In the genomic region with DNA sequence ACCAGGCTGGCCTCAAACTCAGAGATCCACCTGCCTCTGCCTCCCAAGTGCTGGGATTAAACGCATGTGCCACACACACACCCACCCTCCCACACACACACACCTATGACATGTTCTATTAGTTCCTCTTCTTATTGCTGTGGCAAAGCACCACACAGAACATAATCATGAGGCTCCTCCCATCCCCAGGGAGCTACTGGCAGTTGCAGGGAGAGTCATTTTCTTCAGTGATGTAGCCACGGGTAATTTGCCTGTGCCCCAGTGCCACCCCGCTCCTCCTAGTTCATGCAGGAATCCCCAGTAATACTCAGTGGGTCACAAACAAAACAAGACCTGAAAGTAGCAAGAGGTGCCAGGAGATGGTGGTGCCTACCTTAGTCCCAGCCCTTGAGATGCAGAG, we compare ENCODE assay signal across 1 mouse cellular context.
A peak's percentile ranks its signal among the peaks of the same experiment; 100 is the strongest.
TF ChIP-seq lines count a peak whose summit lies in the region.

No protein-coding gene starts in this region.

TF ChIP-seq in CH12.LX, 34 proteins besides CTCF, POLR2A, EP300 and RAD21:
- TF ChIP-seq MEF2A (IDR thresholded peaks at IDR 0.05; ENCODE audit: borderline replicate concordance, low read depth, low read length) (no peak), HCFC1 (IDR thresholded peaks at IDR 0.05; ENCODE audit: low read depth, low read length) (no peak), ZNF384 (IDR thresholded peaks at IDR 0.05; ENCODE audit: low read depth, low read length) (no peak), BHLHE40 (IDR thresholded peaks at IDR 0.05; ENCODE audit: low read depth, low read length) (0 out of 2 replicates have a peak, but pooled peaks have one; percentile 18)
